Mouse (Mus musculus): ENCODE results near the gene Ctbp2. TPM values are rescaled to one million over a fixed set of nuclear protein-coding genes. Genes with fewer than 3 reads are reported as not detected.

The Ctbp2 gene
- 74.0 and 75.0 TPM in 2 replicates for polyA plus RNA-seq (2015; fragmentation: Nextera tagmentation; extraction: Ambion mirVana)

GRCm38 (mm10) chr7:133123999-133124700 is at the start of gene Ctbp2:
TSS of gene Ctbp2 (minus strand) at chr7:133124354.
- peaks cover 27% of the 10 kb centered on the region for H3K27me3 ChIP-seq
- peak; percentile 80 for ATAC-seq (ENCODE audit: low FRiP score, low read depth)
- H3K27ac ChIP-seq, result peak within 1 kb of the TSS; percentile 95
- peak within 1 kb of the TSS; percentile 94 for H3K4me3 ChIP-seq
- H3K4me2 ChIP-seq (replicated peaks), result peak within 1 kb of the TSS; percentile 94
- peak within 1 kb of the TSS; percentile 96 for H3K9ac ChIP-seq
- no peaks in the 10 kb centered on the region for H3K36me3 ChIP-seq
- H3K9me3 ChIP-seq, result 0 out of 2 replicates have a peak, but pooled peaks cover 3% of the 10 kb centered on the region
- H3K4me1 ChIP-seq, result peaks cover 28% of the 10 kb centered on the region
- WGBS, result under 1% methylated on average over 59 of the region's 59 CpGs

GRCm38 (mm10) chr7:133171403-133172032 is 47.4 kb upstream of the Ctbp2 start:
- Histone ChIP-seq H3K9ac (no peak overlapping the region), H3K27me3 (no peaks in the 10 kb centered on the region), H3K27ac (no peak overlapping the region), H3K9me3 (no peaks in the 10 kb centered on the region), H3K4me2 (replicated peaks) (no peak overlapping the region), H3K4me3 (no peak overlapping the region), H3K4me1 (peaks cover 2% of the 10 kb centered on the region), H3K36me3 (no peaks in the 10 kb centered on the region)
- ATAC-seq (ENCODE audit: low FRiP score, low read depth), result peak; percentile 32; the same call in 1 of the 2 replicates
- 73% methylated on average over 4 of the region's 4 CpGs for WGBS

GRCm38 (mm10) chr7:133168928-133169327 is 44.8 kb upstream of the Ctbp2 start:
- 75% methylated on average over 3 of the region's 3 CpGs for WGBS
- no peaks in the 10 kb centered on the region for H3K27me3 ChIP-seq
- H3K36me3 ChIP-seq, result no peaks in the 10 kb centered on the region
- no peak overlapping the region for H3K9ac ChIP-seq
- H3K9me3 ChIP-seq, result no peaks in the 10 kb centered on the region
- no peak overlapping the region for H3K4me2 ChIP-seq (replicated peaks)
- no peaks in the 10 kb centered on the region for H3K4me1 ChIP-seq
- no peak overlapping the region for H3K4me3 ChIP-seq
- no peak for ATAC-seq (ENCODE audit: low FRiP score, low read depth)
- no peak overlapping the region for H3K27ac ChIP-seq

GRCm38 (mm10) chr7:133167903-133168302 is 43.7 kb upstream of the Ctbp2 start:
- Histone ChIP-seq H3K27ac (no peak overlapping the region), H3K4me2 (replicated peaks) (no peak overlapping the region), H3K27me3 (no peaks in the 10 kb centered on the region), H3K9me3 (no peaks in the 10 kb centered on the region), H3K4me3 (no peak overlapping the region), H3K36me3 (no peaks in the 10 kb centered on the region), H3K9ac (no peak overlapping the region), H3K4me1 (no peaks in the 10 kb centered on the region)
- ATAC-seq (ENCODE audit: low FRiP score, low read depth), result no peak
- 85% methylated on average over 2 of the region's 2 CpGs for WGBS

- Histone ChIP-seq H3K27me3 (no peaks in the 10 kb centered on the region), H3K27ac (no peak overlapping the region), H3K36me3 (no peaks in the 10 kb centered on the region), H3K4me1 (peaks cover 11% of the 10 kb centered on the region), H3K9me3 (no peaks in the 10 kb centered on the region), H3K4me2 (replicated peaks) (no peak overlapping the region), H3K4me3 (no peak overlapping the region), H3K9ac (no peak overlapping the region)
- no peak for ATAC-seq (ENCODE audit: low FRiP score, low read depth)
- 60% methylated on average over 2 of the region's 2 CpGs for WGBS
Measured at GRCm38 (mm10) chr7:133164770-133165169, 40.6 kb upstream of the Ctbp2 start.

GRCm38 (mm10) chr7:133163011-133163410 is 38.9 kb upstream of the Ctbp2 start:
- WGBS, result 71% methylated on average over 5 of the region's 5 CpGs
- Histone ChIP-seq H3K27me3 (no peaks in the 10 kb centered on the region), H3K36me3 (no peaks in the 10 kb centered on the region), H3K4me1 (peaks cover 11% of the 10 kb centered on the region), H3K9ac (no peak overlapping the region), H3K4me2 (replicated peaks) (no peak overlapping the region), H3K27ac (no peak overlapping the region), H3K4me3 (no peak overlapping the region), H3K9me3 (no peaks in the 10 kb centered on the region)
- no peak for ATAC-seq (ENCODE audit: low FRiP score, low read depth)

- Histone ChIP-seq H3K36me3 (no peaks in the 10 kb centered on the region), H3K27me3 (no peaks in the 10 kb centered on the region), H3K4me2 (replicated peaks) (no peak overlapping the region), H3K4me3 (no peak overlapping the region), H3K4me1 (peaks cover 11% of the 10 kb centered on the region), H3K9me3 (no peaks in the 10 kb centered on the region), H3K27ac (no peak overlapping the region), H3K9ac (no peak overlapping the region)
- WGBS, result 59% methylated on average over 2 of the region's 2 CpGs
- ATAC-seq (ENCODE audit: low FRiP score, low read depth), result 0 out of 2 replicates have a peak, but pooled peaks have one; percentile 8
Measured at GRCm38 (mm10) chr7:133162131-133162530, 38.0 kb upstream of the Ctbp2 start.

- no peak overlapping the region for H3K9ac ChIP-seq
- H3K4me1 ChIP-seq, result peaks cover 11% of the 10 kb centered on the region
- H3K9me3 ChIP-seq, result no peaks in the 10 kb centered on the region
- no peaks in the 10 kb centered on the region for H3K27me3 ChIP-seq
- no peaks in the 10 kb centered on the region for H3K36me3 ChIP-seq
- 0 out of 2 replicates have a peak, but pooled peaks have one; percentile 54 for ATAC-seq (ENCODE audit: low FRiP score, low read depth)
- no peak overlapping the region for H3K27ac ChIP-seq
- H3K4me3 ChIP-seq, result no peak overlapping the region
- WGBS, result 7% methylated on average over 7 of the region's 7 CpGs
- no peak overlapping the region for H3K4me2 ChIP-seq (replicated peaks)
Measured at GRCm38 (mm10) chr7:133161362-133162080, 37.4 kb upstream of the Ctbp2 start.

- Histone ChIP-seq H3K4me3 (no peak overlapping the region), H3K9ac (no peak overlapping the region), H3K36me3 (no peaks in the 10 kb centered on the region), H3K27ac (no peak overlapping the region), H3K27me3 (no peaks in the 10 kb centered on the region), H3K4me2 (replicated peaks) (no peak overlapping the region), H3K9me3 (no peaks in the 10 kb centered on the region), H3K4me1 (peaks cover 25% of the 10 kb centered on the region)
- no peak for ATAC-seq (ENCODE audit: low FRiP score, low read depth)
- WGBS, result 92% methylated on average over 3 of the region's 3 CpGs
Measured at GRCm38 (mm10) chr7:133159519-133159918, 35.4 kb upstream of the Ctbp2 start.

GRCm38 (mm10) chr7:133155621-133156020 is 31.5 kb upstream of the Ctbp2 start:
- H3K27me3 ChIP-seq, result no peaks in the 10 kb centered on the region
- peaks cover 13% of the 10 kb centered on the region; the same call in 1 of the 2 replicates for H3K4me1 ChIP-seq
- no peak overlapping the region for H3K4me3 ChIP-seq
- no peaks in the 10 kb centered on the region for H3K9me3 ChIP-seq
- no peak overlapping the region for H3K9ac ChIP-seq
- WGBS, result 50% methylated on average over 12 of the region's 12 CpGs
- H3K36me3 ChIP-seq, result no peaks in the 10 kb centered on the region
- H3K27ac ChIP-seq, result no peak overlapping the region
- no peak overlapping the region for H3K4me2 ChIP-seq (replicated peaks)
- ATAC-seq (ENCODE audit: low FRiP score, low read depth), result no peak

GRCm38 (mm10) chr7:133154846-133155245 is 30.7 kb upstream of the Ctbp2 start:
- 59% methylated on average over 6 of the region's 6 CpGs for WGBS
- Histone ChIP-seq H3K9me3 (no peaks in the 10 kb centered on the region), H3K27ac (peak overlapping the region; percentile 22; the same call in 1 of the 2 replicates), H3K4me1 (peaks cover 13% of the 10 kb centered on the region; the same call in 1 of the 2 replicates), H3K36me3 (no peaks in the 10 kb centered on the region), H3K4me3 (no peak overlapping the region), H3K27me3 (no peaks in the 10 kb centered on the region), H3K9ac (no peak overlapping the region), H3K4me2 (replicated peaks) (no peak overlapping the region)
- no peak for ATAC-seq (ENCODE audit: low FRiP score, low read depth)
